Mouse (Mus musculus) midbrain, postnatal 0 days (tissue): ENCODE data around the gene Dusp8. TPM values are rescaled to one million over a fixed set of nuclear protein-coding genes. Genes with fewer than 3 reads are reported as not detected.
"Not testable (repeated sequence)": the region's sequence is repeated elsewhere in the genome, so short reads cannot be mapped to it uniquely, and the experiment has no call there.

Experiments used
- ATAC-seq: fragments of 200-750 bp; cut with Nextera tagmentation; 2 replicates; pipeline ENCODE4 v1.8.0; 2017; ENCODE audit warnings: moderate number of reproducible peaks, mild to moderate bottlenecking, moderate TSS enrichment, moderate library complexity; ENCODE audit not compliant: low FRiP score
- DNase-seq: peaks from one replicate; pipeline ENCODE4 v3.0.0-alpha.2; 2015; ENCODE audit warnings: low spot score
- H3K27ac ChIP-seq: fragments of 300-500 bp; sonication (generic); 2 replicates; pipeline ENCODE4 v1.5.1; 2014; ENCODE audit warnings: low read depth, mild to moderate bottlenecking, low read length, mixed read lengths
- H3K27me3 ChIP-seq: fragments of 300-500 bp; sonication (generic); 2 replicates; pipeline ENCODE4 v1.6.1; 2014; ENCODE audit warnings: low read length, control low read depth, mixed read lengths; ENCODE audit not compliant: insufficient read depth
- H3K36me3 ChIP-seq: fragments of 300-500 bp; sonication (generic); 2 replicates; pipeline ENCODE4 v1.6.1; 2014; ENCODE audit warnings: low read length, control low read depth, mixed read lengths; ENCODE audit not compliant: insufficient read depth
- H3K4me1 ChIP-seq: fragments of 300-500 bp; sonication (generic); 2 replicates; pipeline ENCODE4 v1.6.1; 2014; ENCODE audit warnings: mild to moderate bottlenecking, control low read depth, antibody characterized with exemption, low read length, mixed read lengths; ENCODE audit not compliant: insufficient read depth
- H3K4me2 ChIP-seq: fragments of 300-500 bp; sonication (generic); 2 replicates; pipeline ENCODE4 v1.6.1; 2014; ENCODE audit warnings: low read depth, mild to moderate bottlenecking, low read length, mixed read lengths; ENCODE audit not compliant: poor library complexity, severe bottlenecking
- H3K4me3 ChIP-seq: fragments of 300-500 bp; sonication (generic); 2 replicates; pipeline ENCODE4 v1.5.1; 2014; ENCODE audit warnings: low read depth, mild to moderate bottlenecking, low read length, moderate library complexity
- H3K9ac ChIP-seq: fragments of 300-500 bp; sonication (generic); replicated peaks from 2 replicates; pipeline ENCODE4 v1.6.1; 2014; ENCODE audit warnings: mild to moderate bottlenecking, low read length, moderate library complexity, mixed read lengths; ENCODE audit not compliant: poor library complexity, severe bottlenecking
- H3K9me3 ChIP-seq: fragments of 300-500 bp; sonication (generic); 2 replicates; pipeline ENCODE4 v1.6.1; 2016; ENCODE audit warnings: low read length, control low read depth
- CTCF ChIP-seq: IDR thresholded peaks from 2 replicates; pipeline ENCODE4 v1.5.1; 2016; ENCODE audit warnings: antibody characterized with exemption, mild to moderate bottlenecking
- WGBS: fragments of 180-500 bp; shearing (Covaris S2); extraction: QIAGEN DNeasy Blood & Tissue Kit; methylation state at CpG from one replicate; pipeline ENCODE4 v1.1.7; 2014; 5-methylcytosine and 5-hydroxymethylcytosine counted together
- polyA plus RNA-seq: library from polyadenylated mRNA; unstranded; fragments of >200 nt; fragmentation: Nextera tagmentation; extraction: Ambion mirVana; gene quantifications from 2 replicates; pipeline ENCODE4 v1.2.1, GENCODE M21; 2015
- total RNA-seq: library from RNA; depleted of rRNA; stranded (reverse); fragments of >200 nt; gene quantifications from 2 replicates; pipeline ENCODE4 v1.2.3, GENCODE M21; 2014; rRNA removed

Dusp8 gene
- total RNA-seq, result 144 and 175 TPM in 2 replicates
- 94.2 and 99.9 TPM in 2 replicates for polyA plus RNA-seq

DNA sequence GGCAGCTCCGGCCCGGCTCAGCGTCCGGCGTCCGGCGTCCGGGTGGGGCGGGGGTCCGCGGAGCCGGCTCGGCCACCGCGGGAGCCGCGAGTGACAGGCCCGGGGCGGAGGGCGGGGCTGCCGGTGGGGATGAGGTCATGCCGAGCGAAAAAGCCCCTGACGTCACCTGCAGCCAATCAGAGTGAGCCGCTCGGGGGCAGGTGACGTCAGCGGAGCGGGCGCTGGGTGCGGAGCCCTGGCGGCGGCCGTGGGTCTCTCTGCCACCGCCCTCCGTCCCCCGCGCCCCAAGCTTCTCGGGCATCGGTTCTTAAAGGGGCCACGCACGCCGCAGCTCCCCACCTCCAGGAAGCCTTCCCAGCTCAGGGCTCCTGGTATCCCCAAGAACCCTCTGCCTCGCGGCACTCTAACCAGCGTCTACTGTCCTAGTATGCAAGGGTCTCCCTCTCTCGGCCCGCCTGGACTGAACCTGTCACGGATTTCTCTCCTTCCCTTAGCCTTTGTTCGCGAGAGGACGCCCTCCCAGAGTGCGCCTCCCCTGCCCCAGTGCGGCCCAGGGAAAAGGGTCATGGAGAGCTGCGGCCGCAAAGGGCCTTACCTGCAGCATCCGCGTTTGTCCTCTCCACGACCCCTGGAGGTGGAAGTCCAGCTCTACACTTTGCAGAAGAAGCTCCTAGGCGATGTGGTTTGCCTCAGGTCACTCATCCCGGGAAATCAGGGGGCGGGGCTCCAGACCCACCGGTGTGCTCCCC is at the start of gene Dusp8:
Gene Dusp8 (minus strand): TSS at position 661 of the 749 bp plus-strand sequence.
- ATAC-seq (peak; percentile 83), DNase-seq (peak; percentile 96)
- peak within 1 kb of the TSS; percentile 98 for H3K4me2 ChIP-seq
- H3K9ac ChIP-seq, result peak within 1 kb of the TSS; percentile 93
- H3K27me3 ChIP-seq, result no peaks in the 10 kb centered on the region
- 2% methylated on average over 57 of the region's 63 CpGs for WGBS
- peak within 1 kb of the TSS; percentile 95 for H3K27ac ChIP-seq
- peak; percentile 62 for TF ChIP-seq CTCF
- H3K36me3 ChIP-seq, result no peaks in the 10 kb centered on the region
- peak within 1 kb of the TSS; percentile 85 for H3K4me3 ChIP-seq
- no peaks in the 10 kb centered on the region for H3K9me3 ChIP-seq
- H3K4me1 ChIP-seq, result peaks cover 36% of the 10 kb centered on the region

DNA sequence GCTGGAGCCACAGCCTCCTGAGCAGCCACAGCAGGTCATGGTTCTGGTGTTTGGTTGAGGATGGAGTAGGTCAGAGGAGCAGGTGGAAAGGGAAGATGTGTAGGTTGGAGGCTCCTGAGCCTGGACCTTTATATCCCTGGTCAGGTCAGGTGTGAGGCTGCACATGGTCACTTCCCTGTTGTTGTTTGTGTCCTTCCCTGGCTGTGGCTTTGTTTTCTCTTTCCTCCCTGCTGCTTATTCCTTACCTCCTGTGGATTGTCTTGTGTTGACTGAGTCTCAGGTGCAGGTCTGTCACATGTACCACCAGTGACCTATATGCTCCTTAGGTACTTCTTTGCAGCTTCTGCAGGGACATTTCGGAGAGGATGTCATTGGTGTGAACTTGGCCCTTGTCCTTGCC is 48.9 kb upstream of the Dusp8 start, which contains the start of gene Gm45337:
Gene Gm45337 (minus strand): TSS at position 101 of the 400 bp plus-strand sequence.
- no peak within 1 kb of the TSS for H3K4me2 ChIP-seq
- no peak for TF ChIP-seq CTCF
- H3K4me3 ChIP-seq, result no peak within 1 kb of the TSS
- no peaks in the 10 kb centered on the region for H3K27me3 ChIP-seq
- H3K9me3 ChIP-seq, result no peaks in the 10 kb centered on the region
- DNase-seq (no peak), ATAC-seq (no peak)
- H3K36me3 ChIP-seq, result no peaks in the 10 kb centered on the region
- no peak within 1 kb of the TSS for H3K27ac ChIP-seq
- H3K4me1 ChIP-seq, result no peaks in the 10 kb centered on the region
- 93% methylated on average over 1 of the region's 1 CpGs for WGBS
- no peak within 1 kb of the TSS for H3K9ac ChIP-seq

DNA sequence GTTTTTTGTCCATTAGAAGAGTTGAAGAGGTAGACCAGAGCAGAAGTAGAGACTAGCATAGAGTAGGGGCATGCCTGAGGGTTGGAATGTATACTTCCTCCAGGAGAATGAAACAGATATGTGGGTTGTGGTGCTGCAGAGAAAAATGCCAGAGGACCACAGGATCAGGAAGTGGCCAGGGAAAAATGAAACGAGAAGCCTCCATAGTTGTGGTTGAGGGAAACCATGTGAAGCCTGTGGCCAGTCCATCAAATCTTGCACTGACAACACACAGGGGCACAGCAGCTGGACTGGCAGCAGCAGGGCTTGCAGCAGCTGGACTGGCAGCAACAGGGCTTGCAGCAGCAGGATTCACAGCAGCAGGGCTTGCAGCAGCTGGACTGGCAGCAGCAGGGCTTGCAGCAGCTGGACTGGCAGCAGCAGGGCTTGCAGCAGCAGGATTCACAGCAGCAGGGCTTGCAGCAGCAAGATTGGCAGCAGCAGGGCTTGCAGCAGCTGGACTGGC is 47.9 kb upstream of the Dusp8 start:
- H3K36me3 ChIP-seq, H3K4me1 ChIP-seq, H3K27ac ChIP-seq, ATAC-seq, H3K9me3 ChIP-seq, H3K4me3 ChIP-seq, DNase-seq, H3K27me3 ChIP-seq, H3K9ac ChIP-seq, H3K4me2 ChIP-seq: not testable (repeated sequence)
- WGBS, result 67% methylated on average over 1 of the region's 1 CpGs

DNA sequence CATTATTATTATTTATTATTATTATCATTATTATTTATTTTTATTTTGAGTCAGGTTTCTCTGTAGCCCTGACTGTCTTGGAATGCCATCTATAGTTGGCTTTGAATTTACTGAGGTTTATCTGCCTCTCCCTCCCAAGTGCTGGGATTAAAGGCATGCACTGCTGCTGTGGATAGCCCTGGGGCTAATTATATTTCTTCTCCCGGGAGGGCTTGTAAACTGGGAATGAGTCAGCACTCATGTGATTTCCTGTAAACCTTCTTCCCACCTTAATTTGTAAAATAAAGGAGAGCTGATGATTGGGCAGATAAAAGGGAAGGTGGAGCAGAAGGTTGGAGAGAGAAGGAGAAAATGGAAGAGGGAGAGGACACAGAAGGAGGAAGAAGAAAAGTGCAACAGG is 45.1 kb upstream of the Dusp8 start:
- Histone ChIP-seq H3K4me1 (no peaks in the 10 kb centered on the region), H3K4me3 (no peak overlapping the region), H3K27ac (no peak overlapping the region), H3K4me2 (no peak overlapping the region), H3K27me3 (no peaks in the 10 kb centered on the region), H3K9ac (no peak overlapping the region), H3K9me3 (no peaks in the 10 kb centered on the region), H3K36me3 (no peaks in the 10 kb centered on the region)
- ATAC-seq, result no peak
- 43% methylated on average over 1 of the region's 1 CpGs for WGBS
- no peak for TF ChIP-seq CTCF
- no peak for DNase-seq

DNA sequence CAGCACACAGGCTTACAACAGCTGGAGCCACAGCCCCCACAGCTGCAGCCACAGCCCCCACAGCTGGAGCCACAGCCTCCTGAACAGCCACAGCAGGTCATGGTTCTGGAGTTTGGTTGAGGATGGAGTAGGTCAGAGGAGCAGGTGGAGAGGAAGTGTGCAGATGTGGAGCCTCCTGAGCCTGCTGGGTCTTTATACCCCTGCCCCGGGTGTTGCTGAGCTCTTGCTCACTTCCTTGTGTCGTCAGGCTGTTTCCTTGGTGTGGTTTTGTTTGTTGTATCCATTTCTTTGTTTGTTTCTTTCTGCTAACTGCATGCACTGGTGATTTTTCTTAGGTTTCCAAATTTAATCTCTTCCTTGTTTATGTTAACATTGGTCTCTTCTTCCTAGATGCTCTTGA is 40.3 kb upstream of the Dusp8 start, which contains the start of gene Gm39115:
Gene Gm39115 (minus strand): TSS at position 101 of the 400 bp plus-strand sequence.
- not testable (repeated sequence) for H3K4me3 ChIP-seq, H3K9ac ChIP-seq, H3K27me3 ChIP-seq, H3K9me3 ChIP-seq, H3K36me3 ChIP-seq, H3K27ac ChIP-seq, ATAC-seq, DNase-seq, H3K4me2 ChIP-seq, H3K4me1 ChIP-seq
- 43% methylated on average over 2 of the region's 2 CpGs for WGBS

DNA sequence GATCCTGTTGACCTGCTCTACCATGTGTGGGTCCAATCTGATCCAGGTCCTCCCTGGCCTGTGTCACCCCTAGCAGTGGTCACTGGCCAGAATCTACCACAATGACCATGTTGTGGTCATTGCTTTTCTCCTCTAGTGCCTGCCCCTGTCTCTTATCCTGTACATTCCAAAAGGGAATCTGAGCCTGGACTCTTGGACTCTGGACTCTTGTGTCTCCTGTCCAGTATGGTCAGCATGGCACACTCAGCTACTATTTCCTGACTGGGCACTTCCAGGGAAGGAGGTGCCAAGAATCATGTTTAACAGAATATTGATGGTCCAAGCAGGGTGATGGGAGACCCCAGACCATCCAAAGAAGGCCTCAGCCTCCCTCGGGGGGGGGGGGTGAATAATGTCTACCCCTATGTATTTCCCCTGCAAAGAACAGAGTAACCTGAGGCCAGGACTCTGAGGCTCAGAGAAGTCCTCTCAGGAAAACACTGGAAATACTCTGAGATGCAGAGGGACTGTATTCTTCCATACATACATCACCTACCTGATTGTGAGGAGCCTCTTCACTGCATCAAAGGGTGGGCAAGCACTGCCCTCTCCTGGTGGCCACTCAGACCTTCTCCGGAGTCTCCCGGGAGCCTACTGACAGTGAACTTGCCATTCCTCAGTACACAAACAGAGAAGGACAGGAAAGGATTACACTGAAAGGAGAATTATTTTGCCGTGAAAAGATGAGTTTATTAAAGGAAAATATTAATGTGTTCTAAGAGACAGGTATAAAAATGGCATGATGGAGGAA is 38.8 kb upstream of the Dusp8 start:
- no peaks in the 10 kb centered on the region for H3K36me3 ChIP-seq
- peak; percentile 53 for DNase-seq
- no peaks in the 10 kb centered on the region for H3K9me3 ChIP-seq
- no peak overlapping the region for H3K9ac ChIP-seq
- no peaks in the 10 kb centered on the region for H3K27me3 ChIP-seq
- H3K4me3 ChIP-seq, result no peak overlapping the region
- no peak overlapping the region for H3K27ac ChIP-seq
- peak; percentile 71 for TF ChIP-seq CTCF
- WGBS, result 63% methylated on average over 4 of the region's 4 CpGs
- H3K4me2 ChIP-seq, result no peak overlapping the region
- ATAC-seq, result no peak
- no peaks in the 10 kb centered on the region for H3K4me1 ChIP-seq
